Mouse (Mus musculus): ENCODE results near the gene Aldh1l1. TPM values are rescaled to one million over a fixed set of nuclear protein-coding genes. Genes with fewer than 3 reads are reported as not detected.

Gene Aldh1l1
- total RNA-seq, 2 experiments from 2014 or later, result 43.9 to 52.3 TPM

GRCm38 (mm10) chr6:90505906-90506305 is 19.7 kb downstream of the Aldh1l1 start:
- DNase-seq (ENCODE audit: low spot score in 2 of 2), result no peak

DNA sequence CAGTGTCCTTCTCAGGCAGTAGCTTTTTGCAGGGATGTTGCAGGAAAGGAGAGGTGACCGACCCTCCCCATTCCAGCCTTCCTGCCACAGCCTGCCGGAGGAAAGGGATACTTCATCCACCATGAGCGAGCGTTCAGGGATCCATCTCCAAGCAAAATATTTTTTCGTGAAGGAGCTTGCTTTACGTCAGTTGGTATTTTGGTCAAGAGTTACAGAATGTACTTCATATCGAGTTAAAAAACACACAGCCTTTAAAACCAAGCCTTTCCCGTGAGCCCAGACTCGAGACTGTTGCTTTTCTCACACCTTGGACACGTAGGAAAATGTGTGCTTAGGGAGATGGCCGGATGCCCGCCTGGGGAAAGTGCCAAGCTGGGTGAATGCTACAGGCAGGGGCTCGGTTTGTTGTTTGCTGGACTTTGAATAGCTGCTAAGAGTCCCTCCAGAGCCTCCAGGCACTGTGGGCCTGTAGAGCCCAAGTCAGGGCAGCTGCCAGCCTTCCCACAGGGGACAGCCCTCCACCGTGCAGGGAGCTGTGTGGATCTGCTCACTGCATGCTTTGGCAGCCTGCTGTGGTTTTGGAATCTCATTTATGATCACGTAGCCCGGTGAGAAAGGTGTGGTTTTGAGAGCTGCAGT is 20.6 kb downstream of the Aldh1l1 start:
- peak; percentile 90 to 91 for DNase-seq (ENCODE audit: low spot score in 2 of 2)

GRCm38 (mm10) chr6:90507443-90507842 is 21.2 kb downstream of the Aldh1l1 start:
- no peak for DNase-seq (ENCODE audit: low spot score in 2 of 2)

GRCm38 (mm10) chr6:90508197-90508624 is 22.0 kb downstream of the Aldh1l1 start:
- DNase-seq (ENCODE audit: low spot score in 2 of 2), result peak; percentile 59 to 63

- DNase-seq (ENCODE audit: low spot score in 2 of 2), result peak; percentile 40 to 57
These were observed 22.9 kb downstream of the Aldh1l1 start for GRCm38 (mm10) chr6:90509085-90509484.

- no peak for DNase-seq (ENCODE audit: low spot score in 2 of 2)
These were observed 26.2 kb downstream of the Aldh1l1 start for GRCm38 (mm10) chr6:90512416-90512815.

DNA sequence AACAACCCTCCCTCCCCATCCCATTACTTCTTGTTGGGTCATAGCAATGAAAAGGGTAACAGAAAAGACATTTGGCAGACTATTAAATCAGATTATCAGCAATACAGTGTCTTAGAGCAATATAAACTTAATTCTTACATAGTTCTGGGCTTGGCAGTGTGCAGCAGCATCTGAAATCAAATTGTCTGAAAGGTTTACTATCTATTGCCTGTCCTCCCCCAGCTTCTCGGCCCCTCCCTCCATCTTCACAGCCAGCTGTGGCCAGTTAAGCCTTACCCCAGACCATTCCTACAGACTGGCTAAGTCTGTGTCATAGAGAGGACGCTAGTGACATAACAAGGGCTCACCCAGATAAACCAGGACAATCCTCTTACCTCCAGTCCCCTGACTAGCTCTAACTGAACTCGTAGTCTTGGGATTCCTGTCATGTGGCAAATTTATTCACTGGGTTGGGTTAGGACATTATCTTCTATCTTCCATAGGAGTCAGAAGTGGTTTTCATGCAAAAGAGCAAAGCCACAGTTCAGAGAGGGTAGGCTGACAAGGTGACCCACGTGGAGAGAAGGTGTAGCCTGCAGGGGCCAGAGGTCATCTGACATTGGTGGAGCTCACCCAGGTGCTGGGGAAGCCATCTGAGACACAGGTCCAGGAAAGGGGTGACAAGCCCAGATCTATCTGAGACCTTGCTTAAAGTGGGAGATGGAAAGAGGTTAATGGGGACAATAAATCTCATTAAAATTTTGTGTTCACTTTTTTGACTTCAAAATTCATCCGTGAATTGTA is 27.0 kb downstream of the Aldh1l1 start:
- DNase-seq (ENCODE audit: low spot score in 2 of 2), result no peak

GRCm38 (mm10) chr6:90514369-90514768 is 28.1 kb downstream of the Aldh1l1 start:
- no peak for DNase-seq (ENCODE audit: low spot score in 2 of 2)

DNA sequence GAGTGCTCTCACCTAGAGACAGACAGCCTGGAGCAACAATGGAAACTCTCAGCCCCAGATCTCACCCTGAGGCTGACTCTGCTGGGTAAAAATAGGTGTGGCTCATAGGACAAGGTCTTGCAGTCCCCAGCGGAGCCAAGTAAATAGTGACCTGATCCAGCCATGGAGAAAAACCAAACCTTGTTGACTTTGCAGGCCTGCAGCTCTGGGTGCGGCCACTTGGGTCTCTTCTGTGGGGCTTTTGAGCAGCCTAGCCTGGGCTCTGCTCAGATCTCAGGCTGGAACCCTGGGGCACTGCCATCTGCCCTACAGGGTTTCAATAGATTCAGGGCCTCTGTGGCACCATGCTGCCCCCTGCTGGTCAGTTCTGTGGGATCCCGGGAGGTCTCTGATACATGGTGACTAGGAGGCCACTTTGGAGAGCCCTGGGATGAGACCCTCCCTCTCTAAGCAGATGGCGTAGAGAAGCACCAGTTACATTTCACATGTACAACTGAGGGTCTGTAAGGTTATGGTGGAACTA is 28.7 kb downstream of the Aldh1l1 start:
- peak; percentile 91 to 93 for DNase-seq (ENCODE audit: low spot score in 2 of 2)

DNA sequence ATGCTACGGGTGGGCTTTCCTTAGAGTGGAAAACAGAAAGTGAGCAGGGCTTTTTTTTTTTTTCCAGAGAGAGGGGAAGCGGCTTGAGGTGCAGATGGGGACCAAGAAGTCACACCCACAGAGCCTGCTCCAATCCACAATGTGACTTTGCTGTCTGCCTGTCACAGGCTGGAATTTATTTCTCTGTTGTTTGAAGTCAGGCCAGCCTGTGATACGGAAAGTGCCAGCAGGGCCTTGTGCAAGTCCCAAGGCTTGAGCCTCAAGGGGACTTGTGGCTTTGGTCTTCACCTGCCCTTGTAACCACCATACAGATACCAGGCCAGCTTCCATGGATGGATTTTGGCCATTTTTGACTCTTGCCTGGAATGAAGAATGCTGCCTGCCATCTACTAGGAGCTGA is 32.7 kb downstream of the Aldh1l1 start:
- DNase-seq (ENCODE audit: low spot score in 2 of 2), result no peak

DNA sequence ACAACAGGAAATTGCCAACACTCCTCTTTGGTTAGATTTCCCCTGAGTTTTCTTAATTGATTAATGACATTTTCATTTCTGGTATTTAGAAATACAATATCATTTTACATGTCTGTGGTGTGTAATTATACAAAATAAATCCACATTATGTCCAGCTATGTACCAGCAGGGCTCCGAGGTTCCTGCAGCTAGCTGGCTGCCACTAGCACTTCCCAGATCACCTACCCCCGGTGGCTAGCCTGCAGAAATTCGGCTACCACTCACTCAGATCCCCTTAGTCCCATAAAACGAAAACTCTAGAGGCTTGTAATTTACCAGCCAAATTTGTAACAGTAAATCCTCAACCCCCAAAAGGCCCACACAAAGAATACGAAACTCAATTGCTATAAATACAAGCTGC is 33.1 kb downstream of the Aldh1l1 start:
- DNase-seq (ENCODE audit: low spot score in 2 of 2), result no peak

DNA sequence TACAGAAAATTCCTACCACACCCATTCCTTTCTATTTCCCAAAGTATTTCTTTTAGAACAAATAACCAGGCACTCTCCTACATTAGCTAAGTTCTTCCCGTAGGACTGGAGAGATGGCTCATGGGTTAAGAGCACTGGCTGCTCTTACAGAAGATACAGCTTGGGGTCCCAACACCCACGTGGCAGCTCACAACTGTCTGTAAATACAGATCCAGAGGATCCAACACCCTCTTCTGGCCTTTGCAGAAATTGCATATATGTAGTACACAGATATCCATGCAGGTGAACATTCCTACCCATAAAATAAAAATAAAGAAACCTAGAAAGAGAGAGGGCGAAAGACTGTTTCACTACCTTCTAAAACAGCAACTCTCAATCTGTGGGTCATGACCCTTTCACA is 40.2 kb downstream of the Aldh1l1 start:
- no peak for DNase-seq (ENCODE audit: low spot score in 2 of 2)

GRCm38 (mm10) chr6:90529461-90530046 is 43.3 kb downstream of the Aldh1l1 start:
- no peak for DNase-seq (ENCODE audit: low spot score in 2 of 2)

- DNase-seq (ENCODE audit: low spot score in 2 of 2), result no peak
These were observed 46.5 kb downstream of the Aldh1l1 start for GRCm38 (mm10) chr6:90532575-90533190.

DNA sequence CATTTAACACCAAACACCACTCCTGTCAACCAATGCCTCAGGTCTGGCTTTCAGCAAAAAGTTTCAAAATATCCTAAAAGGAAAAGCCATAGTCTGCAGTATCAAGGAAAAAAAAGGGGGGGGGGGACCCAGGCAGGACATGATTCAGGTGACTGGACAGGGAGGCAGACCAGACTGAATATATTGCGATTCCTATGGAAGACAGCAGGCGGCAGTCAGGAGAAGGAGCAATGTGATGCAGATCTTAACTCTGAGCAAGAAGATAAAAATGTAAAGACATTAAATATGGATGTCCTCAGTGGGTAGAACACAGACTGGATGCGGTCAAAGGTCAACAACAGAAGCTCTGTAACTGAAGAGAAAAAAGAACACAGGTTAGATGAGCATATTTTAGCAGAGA is 47.3 kb downstream of the Aldh1l1 start:
- DNase-seq (ENCODE audit: low spot score in 2 of 2), result no peak

DNA sequence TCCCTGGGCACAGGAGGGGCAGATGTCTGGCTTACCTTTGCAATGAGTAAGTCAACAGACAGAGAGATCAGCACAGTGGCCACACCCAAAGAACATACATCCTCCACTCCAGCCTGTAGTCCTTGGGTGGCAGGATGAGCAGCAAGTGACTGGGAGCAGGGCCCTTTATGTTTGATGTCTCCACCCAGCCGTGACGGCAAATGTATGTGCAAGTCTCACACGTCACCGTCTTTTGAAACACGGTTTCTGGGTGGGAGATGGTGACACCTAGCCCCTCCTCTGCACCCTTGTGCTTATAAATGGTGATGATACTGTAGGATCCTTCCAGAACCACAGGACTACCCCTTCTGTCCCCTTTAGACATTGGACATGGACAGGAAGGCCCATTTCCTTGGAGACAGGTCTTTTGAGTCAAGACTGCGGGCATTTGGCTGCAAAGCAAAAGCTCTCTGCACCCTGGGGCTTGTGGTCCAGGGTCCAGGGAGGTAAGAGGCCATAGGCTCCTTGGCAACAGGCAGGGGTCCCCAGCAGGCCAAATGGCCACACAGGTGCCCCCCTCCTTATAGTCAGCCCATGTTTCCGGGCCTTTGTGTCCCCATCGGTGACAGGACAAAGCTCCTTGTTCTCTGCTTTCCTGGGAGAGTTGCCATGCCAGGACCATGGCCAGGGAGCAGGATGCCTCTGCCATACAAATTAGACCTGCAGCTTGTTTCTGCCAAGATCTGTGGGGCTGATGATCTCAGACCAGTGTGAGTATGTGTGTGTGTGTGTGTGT is 48.7 kb downstream of the Aldh1l1 start:
- DNase-seq (ENCODE audit: low spot score in 2 of 2), result peak; percentile 83 to 85

- no peak for DNase-seq (ENCODE audit: low spot score in 2 of 2)
These were observed 50.6 kb downstream of the Aldh1l1 start for GRCm38 (mm10) chr6:90536824-90537223.

- peak; percentile 90 to 92 for DNase-seq (ENCODE audit: low spot score in 2 of 2)
These were observed 51.7 kb downstream of the Aldh1l1 start for GRCm38 (mm10) chr6:90537941-90538340.

- no peak for DNase-seq (ENCODE audit: low spot score in 2 of 2)
These were observed 53.0 kb downstream of the Aldh1l1 start for GRCm38 (mm10) chr6:90539271-90539670.

- DNase-seq (ENCODE audit: low spot score in 2 of 2), result no peak
These were observed 54.3 kb downstream of the Aldh1l1 start for GRCm38 (mm10) chr6:90540520-90540919.

- DNase-seq (ENCODE audit: low spot score in 2 of 2), result no peak
These were observed 55.1 kb downstream of the Aldh1l1 start for GRCm38 (mm10) chr6:90541367-90541772.

Data from layer of hippocampus, postnatal 10 days (tissue).